Mouse (Mus musculus) thymus, postnatal 0 days (tissue): ENCODE results near the gene Ndufa4l2. TPM values are rescaled to one million over a fixed set of nuclear protein-coding genes. Genes with fewer than 3 reads are reported as not detected.

ENCODE experiments used
- DNase-seq: peaks from one replicate; pipeline ENCODE4 v3.0.0-alpha.2; 2015; ENCODE audit warnings: low spot score
- polyA plus RNA-seq: library from polyadenylated mRNA; unstranded; fragments of >200 nt; fragmentation: Nextera tagmentation; extraction: Ambion mirVana; gene quantifications from 2 replicates; pipeline ENCODE4 v1.2.1, GENCODE M21; 2015

Ndufa4l2 gene
- polyA plus RNA-seq, 1 experiment from 2014 or later = 10.4 TPM

DNA sequence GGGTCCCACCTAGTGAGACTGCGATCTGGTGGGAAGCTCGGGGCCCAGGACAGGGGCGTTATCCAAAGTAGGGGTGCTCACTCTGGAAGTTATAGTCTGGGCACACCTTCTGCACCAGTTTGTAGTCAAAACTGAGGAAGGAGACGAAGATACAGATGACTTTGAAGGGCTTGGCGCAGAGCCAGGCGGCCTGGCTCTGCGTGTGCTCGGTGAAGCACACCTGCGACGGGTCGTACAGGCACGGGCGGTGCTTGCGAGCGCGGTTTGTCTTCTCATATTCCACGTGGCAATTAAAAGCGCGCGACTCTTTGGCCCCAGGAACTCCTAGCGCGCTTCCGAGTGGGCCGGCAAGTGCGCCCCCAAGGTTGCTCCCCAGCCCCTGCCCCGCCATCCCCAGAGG lies 11.3 kb downstream of the Ndufa4l2 start:
- peak; percentile 71 for DNase-seq

DNA sequence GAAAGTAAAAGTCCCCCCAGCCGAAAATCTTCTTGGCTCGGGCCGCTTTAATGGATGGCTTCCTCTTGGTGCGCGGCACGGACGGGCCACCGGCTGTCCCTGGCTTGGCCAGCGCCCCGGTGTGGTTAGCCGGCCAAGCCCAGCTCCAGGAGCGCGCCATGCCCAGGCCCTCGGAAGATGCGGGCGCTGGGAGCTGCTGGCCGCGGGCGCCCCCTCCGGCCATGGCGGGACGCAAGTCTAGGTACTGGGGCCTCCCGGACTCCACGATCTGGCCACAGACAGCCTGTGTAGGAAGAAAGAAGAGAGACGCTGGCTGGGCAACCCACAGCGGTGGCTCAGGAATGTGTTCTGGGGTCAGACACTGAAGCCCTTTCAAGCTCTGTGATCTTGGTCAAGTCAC lies 11.9 kb downstream of the Ndufa4l2 start:
- no peak for DNase-seq

GRCm38 (mm10) chr10:127527481-127527880 lies 12.7 kb downstream of the Ndufa4l2 start:
- DNase-seq = no peak

GRCm38 (mm10) chr10:127530945-127531344 lies 16.2 kb downstream of the Ndufa4l2 start:
- DNase-seq = no peak

- no peak for DNase-seq
Measured at GRCm38 (mm10) chr10:127531548-127531947, 16.8 kb downstream of the Ndufa4l2 start.

GRCm38 (mm10) chr10:127534036-127534928 lies 19.5 kb downstream of the Ndufa4l2 start, which contains the start of gene Nxph4:
Nxph4 (minus strand) TSS chr10:127534559.
- no peak for DNase-seq

- no peak for DNase-seq
Measured at GRCm38 (mm10) chr10:127534929-127535384, 20.2 kb downstream of the Ndufa4l2 start.

GRCm38 (mm10) chr10:127536586-127537314 lies 22.0 kb downstream of the Ndufa4l2 start:
- DNase-seq = peak; percentile 59

DNA sequence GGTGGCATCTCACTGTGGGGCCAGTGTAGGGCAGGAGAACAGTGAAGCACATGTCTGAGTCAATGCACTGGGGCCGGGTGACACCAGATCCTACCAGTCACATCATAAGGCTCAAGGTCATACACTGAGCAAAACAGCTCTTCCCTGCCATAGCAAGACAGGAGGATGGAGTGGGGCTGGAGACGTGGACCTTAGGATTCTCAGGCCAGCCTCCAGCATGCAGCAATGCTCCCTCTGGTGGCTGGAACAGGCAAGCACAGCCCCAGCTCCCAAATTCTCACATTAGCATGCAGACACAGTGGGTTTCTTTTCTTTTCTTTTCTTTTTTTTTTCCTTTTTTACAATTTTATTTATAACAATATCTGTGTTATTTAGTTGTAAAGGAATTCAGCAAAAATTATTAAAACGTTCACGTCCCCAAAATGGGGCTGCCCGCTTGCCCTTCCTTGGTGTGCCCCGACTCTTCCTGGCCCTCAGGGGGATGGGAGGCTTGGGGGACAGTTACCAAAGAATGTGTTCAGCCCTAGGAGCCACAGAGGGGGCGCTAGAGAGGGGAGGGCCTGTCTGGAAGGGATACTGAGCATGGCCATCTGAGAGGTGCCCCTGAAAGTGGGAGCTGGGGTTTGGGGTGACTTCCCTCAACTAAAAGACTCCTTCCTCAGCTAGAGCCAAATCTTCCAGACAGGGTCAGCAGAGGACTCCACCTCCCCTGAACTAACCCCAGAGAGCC lies 23.3 kb downstream of the Ndufa4l2 start:
- peak; percentile 59 for DNase-seq

GRCm38 (mm10) chr10:127541510-127541909 lies 26.7 kb downstream of the Ndufa4l2 start:
- no peak for DNase-seq

DNA sequence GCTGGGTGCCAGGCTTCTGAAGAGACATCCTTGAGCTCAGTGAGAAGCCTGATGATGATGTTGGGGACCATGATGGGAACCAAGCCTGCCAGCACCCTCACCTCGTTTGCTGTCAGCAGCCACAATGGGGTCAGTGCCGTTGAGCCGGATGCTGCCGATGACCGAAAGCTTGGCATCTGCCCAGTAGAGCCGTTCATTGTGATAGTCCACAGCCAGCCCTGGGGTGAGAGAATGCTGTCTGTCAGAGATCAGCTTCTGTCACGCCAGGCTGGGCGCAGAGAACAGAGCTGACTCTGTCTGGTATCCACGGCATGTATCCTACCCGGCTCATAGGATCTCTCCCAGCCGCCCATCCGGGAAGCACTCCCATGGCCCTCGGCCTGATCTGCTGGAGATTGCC lies 27.3 kb downstream of the Ndufa4l2 start:
- no peak for DNase-seq

- no peak for DNase-seq
Measured at GRCm38 (mm10) chr10:127542720-127543119, 28.0 kb downstream of the Ndufa4l2 start.

GRCm38 (mm10) chr10:127543916-127544315 lies 29.1 kb downstream of the Ndufa4l2 start:
- DNase-seq = no peak

GRCm38 (mm10) chr10:127544375-127544774 lies 29.6 kb downstream of the Ndufa4l2 start:
- DNase-seq = no peak

GRCm38 (mm10) chr10:127546505-127546904 lies 31.7 kb downstream of the Ndufa4l2 start:
- no peak for DNase-seq

DNA sequence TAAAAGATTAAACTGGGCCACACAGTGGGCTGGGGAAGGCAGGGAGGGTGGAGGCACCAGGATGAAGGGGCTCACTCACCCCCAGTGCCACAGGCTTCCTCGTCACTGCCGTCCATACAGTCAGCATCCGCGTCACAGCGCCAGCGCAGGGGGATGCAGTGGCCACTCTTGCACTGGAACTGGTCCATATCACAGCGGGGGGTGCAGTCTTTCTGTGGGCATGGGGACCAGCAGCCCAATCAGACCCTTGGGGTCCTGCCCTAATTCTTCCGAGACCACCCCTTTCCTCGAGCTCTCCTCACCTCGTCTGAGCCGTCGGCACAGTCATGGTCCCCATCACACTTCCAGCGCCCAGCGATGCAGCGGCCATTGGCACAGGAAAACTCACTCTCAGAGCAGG lies 33.5 kb downstream of the Ndufa4l2 start:
- DNase-seq = no peak

GRCm38 (mm10) chr10:127549892-127550291 lies 35.1 kb downstream of the Ndufa4l2 start:
- DNase-seq = no peak

DNA sequence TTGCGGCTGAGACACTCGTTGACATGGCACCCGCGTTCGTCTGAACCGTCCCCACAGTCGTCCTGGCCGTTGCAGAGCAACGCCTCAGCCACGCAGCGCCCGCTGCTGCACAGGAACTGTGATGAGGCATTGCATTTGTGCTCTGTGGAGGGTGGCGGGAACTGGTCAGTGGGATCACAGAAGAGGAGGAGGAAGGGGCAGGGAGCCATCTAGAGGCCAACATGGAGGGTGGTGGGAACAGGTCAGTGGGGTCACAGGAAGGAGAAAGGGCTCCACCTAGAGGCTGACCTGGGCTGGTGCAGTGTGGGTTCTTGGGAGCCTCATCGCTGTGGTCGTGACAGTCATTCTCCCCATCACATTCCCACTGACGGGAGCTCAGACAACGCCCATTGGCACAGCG lies 40.9 kb downstream of the Ndufa4l2 start:
- no peak for DNase-seq

DNA sequence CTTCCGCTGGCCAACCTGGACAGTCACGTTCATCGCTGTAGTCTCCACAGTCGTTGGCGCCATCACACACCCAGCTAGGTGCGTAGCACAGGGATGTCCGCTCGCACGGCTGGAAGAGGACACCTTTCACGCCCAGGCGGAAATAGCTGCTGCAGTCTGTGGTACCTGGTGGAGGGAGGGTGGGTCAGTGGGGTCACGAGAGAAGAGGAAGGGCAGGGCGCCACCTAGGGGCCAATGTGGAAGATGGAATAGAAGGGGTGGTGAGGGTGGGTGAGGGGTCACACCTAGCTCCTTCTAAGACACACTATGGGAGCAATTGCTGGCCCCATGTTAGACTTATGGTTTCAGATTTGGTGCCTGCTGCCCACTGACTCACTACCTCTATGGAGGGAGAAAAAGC lies 42.6 kb downstream of the Ndufa4l2 start:
- no peak for DNase-seq

GRCm38 (mm10) chr10:127561145-127561544 lies 46.4 kb downstream of the Ndufa4l2 start:
- no peak for DNase-seq

GRCm38 (mm10) chr10:127563840-127564239 lies 49.1 kb downstream of the Ndufa4l2 start:
- DNase-seq = no peak

DNA sequence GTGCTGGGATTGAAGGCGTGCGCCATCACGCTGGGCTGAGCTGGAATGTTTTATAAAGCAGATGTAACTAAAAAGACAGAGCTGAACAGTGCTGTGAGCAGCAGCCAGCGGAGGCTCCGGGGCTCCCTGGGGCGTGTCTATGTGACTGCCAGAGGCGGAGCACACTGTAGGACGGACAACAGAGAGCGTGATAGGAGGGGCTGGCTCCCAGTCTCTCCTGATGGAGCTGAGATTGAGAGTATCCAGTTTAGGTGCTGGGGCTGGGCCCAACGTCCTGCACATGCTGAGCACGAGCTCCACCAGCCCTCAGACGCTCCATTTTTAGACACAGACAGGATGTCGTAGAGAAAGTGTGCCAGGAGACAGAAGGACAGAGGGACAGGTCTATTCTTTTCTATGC lies 49.5 kb downstream of the Ndufa4l2 start:
- DNase-seq = no peak
